Mouse (Mus musculus) T-cell, adult 2 months (primary cell): ENCODE results near the gene Usmg5.
"Not testable (repeated sequence)": the region's sequence is repeated elsewhere in the genome, so short reads cannot be mapped to it uniquely, and the experiment has no call there.

Source experiments
- DNase-seq: peaks from one replicate; pipeline ENCODE4 v3.0.0; 2022; ENCODE audit warnings: low spot score

Gene Usmg5

GRCm38 (mm10) chr19:47090550-47091156 is at the start of gene Usmg5, which contains the start of gene Pdcd11:
Gene Usmg5 (minus strand): TSS chr19:47090647.
Gene Pdcd11 (plus strand): TSS chr19:47090768.
- peak; percentile 96 for DNase-seq

DNA sequence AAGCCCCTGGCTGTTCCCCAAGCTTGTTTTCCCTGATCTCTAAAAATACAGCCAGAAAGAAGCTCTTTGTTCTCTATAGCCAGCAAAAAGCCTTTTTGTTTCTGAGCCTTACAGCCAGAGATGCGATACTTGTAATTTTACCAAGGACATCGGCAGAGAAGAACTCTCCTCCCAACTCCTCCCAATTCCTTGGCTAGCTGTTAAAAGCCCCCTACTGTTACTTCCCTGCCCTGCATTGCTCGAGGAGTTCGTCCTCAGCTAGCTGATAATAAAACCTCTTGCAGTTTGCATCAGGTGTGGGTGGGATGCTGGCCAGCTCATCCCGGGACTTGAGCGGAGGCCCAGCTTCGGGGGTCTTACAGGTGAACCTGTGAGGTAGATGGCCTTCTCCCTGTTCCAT is 49.2 kb upstream of the Usmg5 start:
- not testable (repeated sequence) for DNase-seq

- peak; percentile 50 for DNase-seq
Measured at GRCm38 (mm10) chr19:47137771-47138421, 47.4 kb upstream of the Usmg5 start, which contains the start of gene Calhm2. Gene Calhm2 (minus strand): TSS chr19:47138294.

GRCm38 (mm10) chr19:47137051-47137581 is 46.7 kb upstream of the Usmg5 start:
- DNase-seq: no peak

GRCm38 (mm10) chr19:47136170-47136569 is 45.7 kb upstream of the Usmg5 start:
- DNase-seq: no peak

DNA sequence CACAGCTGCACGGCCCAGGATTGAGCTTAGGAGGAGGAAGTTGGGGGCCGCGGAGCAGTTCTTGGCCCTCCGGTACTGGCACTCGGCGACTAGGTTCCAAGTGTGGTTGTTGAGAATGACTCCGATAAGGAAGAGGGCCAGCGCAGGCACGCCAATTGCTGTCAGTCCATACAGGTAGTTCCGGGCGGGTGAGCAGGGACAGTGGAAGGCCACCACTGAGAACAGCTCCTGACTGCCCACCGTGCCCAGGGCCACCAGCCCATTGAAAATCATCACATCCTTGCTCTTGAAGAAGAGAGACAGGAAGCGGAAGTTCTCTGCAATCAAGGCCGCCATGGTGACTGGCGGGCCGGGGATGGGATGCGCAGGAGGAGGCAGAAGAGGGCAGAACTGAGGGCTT is 45.1 kb upstream of the Usmg5 start:
- DNase-seq: no peak

DNA sequence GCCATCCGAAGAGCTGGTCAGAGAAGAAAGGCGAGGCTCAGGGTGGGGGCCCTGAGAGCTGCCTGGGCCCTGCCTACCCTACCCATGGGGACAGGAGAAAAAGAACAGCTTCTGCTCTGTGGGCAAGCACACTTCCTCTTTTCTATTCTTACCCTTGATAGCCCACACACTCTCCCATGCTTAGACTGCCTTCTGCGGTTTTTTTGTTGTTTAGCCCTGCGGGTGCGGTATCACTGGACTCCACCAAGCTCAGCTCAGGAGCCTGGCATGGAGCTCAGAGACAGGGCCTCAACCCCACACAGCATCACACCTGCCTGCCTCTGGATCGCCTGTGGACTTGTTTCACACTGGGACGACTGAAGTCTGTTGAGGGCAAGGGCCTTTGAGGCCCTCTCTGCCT is 42.7 kb upstream of the Usmg5 start:
- no peak for DNase-seq

DNA sequence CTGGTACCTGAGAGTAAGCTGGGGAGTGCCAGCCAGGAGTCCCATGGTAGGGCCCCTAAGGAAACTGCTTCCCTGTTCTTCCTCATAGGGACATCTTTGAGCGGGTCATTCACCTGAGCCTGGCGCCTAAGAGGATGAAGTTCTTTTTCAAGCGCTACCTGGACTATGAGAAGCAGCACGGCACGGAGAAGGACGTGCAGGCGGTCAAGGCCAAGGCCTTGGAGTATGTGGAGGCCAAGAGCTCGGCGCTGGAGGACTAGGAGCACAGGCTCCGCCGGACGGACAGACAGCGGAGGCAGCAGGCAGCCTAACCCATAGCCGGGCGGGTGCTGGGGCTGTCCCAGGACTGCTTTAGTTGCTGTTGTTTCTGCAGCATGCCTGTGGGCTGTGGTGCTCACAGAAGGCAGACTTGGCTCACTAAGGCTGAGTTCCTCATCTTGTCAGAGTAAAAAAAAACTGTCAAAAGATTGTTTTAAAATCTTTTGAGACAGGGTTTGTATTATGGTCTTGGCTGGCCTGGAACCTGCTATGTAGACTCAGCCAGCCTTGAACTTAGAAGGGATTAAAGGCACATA is 40.2 kb upstream of the Usmg5 start:
- DNase-seq: no peak

DNA sequence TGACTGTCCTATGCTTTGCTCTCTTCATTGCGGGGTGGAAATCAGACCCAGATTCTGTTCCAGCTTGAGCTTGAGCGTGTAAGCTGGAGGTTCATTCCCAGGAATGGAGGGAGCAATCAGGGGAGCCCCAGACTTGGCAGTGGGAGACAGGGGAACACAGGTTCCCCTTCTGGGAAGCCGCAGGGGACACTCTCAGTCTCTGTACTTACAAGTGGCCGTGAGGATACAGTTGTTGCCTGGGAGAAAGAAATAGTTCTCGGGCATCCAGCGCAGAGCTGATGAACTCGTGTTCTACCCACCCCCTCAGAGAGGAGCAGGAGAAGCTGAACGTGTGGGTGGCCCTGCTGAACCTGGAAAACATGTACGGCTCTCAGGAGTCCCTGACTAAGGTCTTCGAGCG is 38.4 kb upstream of the Usmg5 start:
- DNase-seq: no peak

DNA sequence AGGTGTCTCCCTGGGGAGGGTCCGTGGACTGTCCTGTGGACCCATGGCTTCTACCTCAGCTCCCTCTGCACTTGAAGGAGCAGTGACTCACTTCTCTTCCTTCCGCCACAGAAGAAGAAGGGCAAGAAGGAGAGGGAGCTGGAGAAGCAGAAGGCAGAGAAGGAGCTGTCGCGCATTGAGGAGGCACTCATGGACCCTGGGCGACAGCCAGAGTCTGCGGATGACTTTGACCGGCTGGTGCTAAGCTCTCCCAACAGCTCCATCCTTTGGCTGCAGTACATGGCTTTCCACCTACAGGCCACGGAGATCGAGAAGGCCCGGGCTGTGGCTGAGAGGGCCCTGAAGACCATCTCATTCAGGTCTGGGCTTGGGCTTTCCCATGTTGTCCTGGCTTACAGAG is 37.7 kb upstream of the Usmg5 start:
- DNase-seq: no peak

- DNase-seq: no peak
Measured at GRCm38 (mm10) chr19:47122802-47123201, 32.4 kb upstream of the Usmg5 start.

DNA sequence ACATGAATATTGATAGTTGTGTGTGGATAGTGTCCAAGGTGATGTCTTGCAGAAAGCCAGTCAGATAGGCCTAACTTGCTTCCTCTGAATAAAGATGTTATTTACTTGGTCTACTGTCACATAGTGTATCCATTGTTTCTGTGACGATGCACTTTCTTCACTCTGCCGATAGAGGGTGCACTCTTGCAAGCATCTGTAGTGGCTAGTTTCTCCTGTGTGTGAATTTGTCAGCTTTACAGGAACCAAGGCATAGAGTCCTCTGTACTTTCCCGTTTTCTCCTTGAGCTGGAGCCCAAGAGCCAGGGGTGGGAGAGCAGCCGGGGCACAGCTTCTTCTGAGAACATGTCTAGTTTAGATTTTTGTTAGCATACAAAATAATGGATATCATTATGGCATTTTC is 30.6 kb upstream of the Usmg5 start:
- no peak for DNase-seq

DNA sequence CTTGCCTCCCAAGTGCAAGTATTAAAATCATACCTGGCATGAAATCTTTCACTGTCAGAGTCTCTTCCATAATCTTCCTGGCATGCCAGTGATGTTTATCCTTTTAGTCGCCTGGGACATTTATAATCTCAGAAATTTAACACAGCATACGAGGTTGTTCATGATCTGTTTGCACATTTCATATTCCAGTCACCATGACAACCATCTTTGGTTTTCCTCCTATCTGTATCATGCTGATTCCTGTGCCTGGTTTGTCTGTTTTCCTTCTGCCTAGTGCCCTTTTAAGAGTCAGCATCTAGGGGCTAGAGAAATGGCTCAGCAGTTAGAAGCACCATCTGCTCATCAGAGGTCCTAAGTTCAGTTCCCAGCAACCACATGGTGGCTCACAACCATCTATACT is 28.2 kb upstream of the Usmg5 start:
- DNase-seq: no peak

- DNase-seq: no peak
Measured at GRCm38 (mm10) chr19:47104641-47105271, 14.3 kb upstream of the Usmg5 start.

DNA sequence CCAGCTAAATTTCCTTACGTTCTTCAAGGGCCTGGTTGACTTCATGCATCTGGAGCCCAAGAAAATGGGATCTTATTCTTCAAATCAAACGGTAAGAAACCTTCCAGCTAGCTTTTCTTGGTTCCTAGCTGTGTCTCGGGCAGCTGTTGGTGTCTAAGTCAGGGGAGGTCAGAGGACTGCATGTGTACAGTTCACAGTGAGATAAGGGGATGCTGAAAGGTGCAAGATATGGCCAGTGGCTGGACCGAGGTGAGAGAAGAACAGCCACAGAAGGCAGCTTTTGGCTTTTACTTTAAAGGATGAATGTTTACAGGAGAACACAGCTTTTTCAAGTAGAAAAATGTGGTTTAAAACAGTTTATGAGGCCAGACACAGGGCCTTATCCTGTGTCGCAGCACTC is 10.6 kb upstream of the Usmg5 start:
- no peak for DNase-seq

- peak; percentile 24 for DNase-seq
Measured at GRCm38 (mm10) chr19:47089718-47090525, 525 bp downstream of the Usmg5 start.

DNA sequence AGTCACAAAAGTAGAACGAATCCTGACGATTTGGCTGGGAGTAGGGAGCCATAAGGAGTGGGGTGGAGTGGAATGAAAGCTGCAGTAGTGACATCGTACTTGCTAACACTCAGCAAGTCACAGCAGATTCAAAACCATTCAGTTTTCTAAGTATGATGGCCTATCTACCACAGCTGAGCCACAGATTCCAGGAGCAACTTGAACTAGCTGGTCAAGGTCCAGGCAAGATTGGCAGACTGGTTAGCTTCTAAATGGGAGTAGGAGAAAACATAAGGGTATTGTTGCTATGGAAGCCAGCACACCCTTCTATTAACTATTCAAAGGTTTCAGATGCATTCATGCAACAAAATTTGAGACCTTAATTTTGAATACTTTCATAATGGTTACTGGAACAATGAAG is 2.2 kb downstream of the Usmg5 start:
- no peak for DNase-seq

GRCm38 (mm10) chr19:47067924-47068611 is 22.4 kb downstream of the Usmg5 start:
- DNase-seq: peak; percentile 91

DNA sequence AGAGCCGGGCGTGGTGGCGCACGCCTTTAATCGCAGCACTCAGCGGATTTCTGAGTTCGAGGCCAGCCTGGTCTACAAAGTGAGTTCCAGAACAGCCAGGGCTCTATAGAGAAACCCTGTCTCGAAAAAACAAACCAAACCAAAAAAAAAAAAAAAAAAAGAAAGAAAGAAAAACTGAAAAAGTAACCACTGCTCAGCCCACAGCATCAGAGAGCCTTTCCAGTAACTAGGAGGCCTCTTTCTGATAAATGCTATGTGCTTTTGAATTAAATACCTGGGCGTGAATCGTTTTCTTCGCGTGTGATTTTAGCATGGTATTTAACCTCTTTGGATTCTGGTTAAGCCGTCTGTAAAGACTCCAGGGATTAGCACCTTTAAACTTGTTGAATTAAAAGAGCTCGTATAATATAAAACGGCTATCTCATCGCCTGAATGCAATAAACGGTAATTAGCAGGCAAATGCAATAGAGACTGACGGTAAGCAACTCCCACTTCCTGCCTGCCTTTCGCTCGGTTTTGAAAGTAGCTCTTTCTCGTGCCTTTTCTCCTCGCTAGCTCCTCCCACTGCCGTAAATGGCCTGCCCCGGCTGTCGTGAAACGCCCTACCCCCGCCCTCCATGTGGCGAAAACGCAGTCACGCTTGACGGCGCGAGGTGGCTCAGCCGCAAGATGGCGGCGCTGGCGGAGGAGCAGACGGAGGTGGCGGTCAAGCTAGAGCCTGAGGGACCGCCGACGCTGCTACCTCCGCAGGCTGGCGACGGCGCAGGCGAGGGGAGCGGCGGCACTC is 23.2 kb downstream of the Usmg5 start, which contains the start of gene Taf5:
Gene Taf5, plus strand, starts transcription at position 651 of the 787 bp plus-strand sequence.
- DNase-seq: peak; percentile 98

GRCm38 (mm10) chr19:47065860-47066259 is 24.6 kb downstream of the Usmg5 start:
- no peak for DNase-seq
